Mouse (Mus musculus) urinary bladder, postnatal 4 days (tissue): ENCODE measurements around the gene Bysl.
"Not testable (repeated sequence)": the region's sequence is repeated elsewhere in the genome, so short reads cannot be mapped to it uniquely, and the experiment has no call there.

Source experiments
- DNase-seq, 2 experiments: peaks; one replicate each; pipeline ENCODE4 v3.0.0; 2021 to 2022; ENCODE audit warnings: low spot score in 2 of 2

Gene Bysl

GRCm38 (mm10) chr17:47618556-47619311 is 7.4 kb upstream of the Bysl start:
- DNase-seq = no peak

GRCm38 (mm10) chr17:47617605-47618307 is 6.5 kb upstream of the Bysl start:
- DNase-seq = no peak

GRCm38 (mm10) chr17:47616652-47617051 is 5.4 kb upstream of the Bysl start:
- DNase-seq = no peak

DNA sequence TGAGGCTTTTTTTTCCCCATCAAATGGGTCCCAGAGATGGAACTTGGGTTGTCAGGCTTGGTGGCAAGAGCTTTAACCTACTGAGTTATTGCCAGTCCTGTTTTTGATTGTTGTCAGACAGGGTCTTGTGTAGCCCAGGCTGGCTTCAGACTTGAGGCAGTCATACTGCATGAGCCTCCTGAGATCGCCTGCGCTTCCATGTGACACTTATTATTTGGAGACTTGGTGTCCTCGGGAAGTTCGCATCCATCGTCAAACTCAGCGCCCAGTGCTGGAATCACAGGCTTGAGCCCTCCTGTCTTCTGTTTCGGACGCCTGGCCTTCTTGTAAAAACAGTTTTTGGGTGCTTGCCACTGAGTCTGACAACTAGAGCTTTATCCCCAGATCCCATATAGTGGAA is 4.8 kb upstream of the Bysl start:
- DNase-seq = no peak

DNA sequence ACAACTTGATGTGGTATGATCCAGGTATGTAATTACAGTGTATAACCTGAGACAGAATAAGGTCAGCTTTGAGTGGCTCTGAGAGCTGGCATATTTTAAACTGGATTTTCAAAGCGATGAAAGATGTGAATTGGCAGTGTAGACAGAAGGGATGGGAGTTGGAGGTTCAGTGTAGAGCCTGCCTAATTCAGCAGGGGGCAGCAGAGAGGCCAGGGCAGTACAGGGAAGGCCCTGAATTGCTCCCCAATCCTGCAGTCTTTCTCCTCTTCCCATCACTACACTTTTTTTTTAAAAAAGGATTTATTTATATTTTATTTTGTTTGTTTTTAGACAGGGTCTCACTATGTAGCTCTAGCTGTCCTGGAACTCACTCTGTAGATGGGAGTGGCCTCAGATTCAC is 2.7 kb upstream of the Bysl start:
- DNase-seq = no peak

DNA sequence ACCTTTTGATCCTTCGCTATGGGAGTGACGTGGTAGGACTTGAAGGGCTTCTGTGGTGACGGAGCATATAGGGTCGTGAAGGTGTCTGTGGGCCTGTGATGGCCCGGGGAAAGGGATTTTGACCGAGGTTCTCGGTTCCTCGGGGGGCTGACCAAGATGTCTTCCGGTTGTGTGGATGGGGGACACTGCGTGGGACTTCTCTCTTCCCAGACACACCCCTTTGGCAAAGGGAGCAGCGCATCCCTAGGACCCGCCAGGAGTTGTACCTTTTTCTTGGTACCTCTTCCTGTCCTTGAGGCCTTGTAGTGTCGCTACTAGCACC is 330 bp upstream of the Bysl start:
- no peak for DNase-seq

DNA sequence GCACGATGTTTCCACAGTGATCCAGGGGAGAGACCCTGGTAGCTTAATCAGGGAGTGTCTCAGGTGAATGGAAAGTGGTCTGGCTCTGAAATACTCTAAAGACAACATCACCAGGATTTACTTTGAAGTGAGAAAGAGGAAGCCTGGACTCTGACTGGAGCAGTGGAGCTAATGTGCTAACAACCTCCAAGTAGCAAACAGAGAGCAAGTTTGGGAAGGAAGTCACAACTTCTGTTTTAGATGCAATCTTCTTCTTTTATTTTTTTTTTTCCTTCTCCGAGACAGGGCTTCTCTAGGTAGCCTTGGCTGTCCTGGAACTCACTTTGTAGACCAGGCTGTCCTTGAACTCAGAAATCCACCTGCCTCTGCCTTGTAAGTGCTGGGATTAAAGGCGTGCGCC is 2.1 kb downstream of the Bysl start:
- no peak for DNase-seq

- no peak for DNase-seq
Measured at GRCm38 (mm10) chr17:47606220-47606619, 5.1 kb downstream of the Bysl start.

DNA sequence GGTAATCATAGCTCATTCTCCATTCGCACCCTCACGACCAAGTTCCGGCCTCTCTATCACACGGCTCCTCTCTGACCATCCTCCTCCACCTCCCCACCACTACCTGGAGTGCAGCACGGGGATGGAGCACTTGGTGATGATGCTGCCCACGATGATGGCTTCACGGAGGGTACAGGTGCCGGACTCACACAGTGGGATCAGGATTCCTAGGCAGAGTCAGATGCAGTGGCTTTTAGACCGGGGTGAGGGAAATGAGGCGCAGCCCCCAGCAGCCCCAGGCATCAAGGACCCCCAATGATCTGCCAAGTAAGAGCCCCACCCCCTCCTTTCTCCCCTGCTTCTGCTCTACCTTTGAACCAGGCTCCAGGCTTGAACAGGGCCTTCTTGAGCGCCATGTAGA is 9.0 kb downstream of the Bysl start:
- no peak for DNase-seq

DNA sequence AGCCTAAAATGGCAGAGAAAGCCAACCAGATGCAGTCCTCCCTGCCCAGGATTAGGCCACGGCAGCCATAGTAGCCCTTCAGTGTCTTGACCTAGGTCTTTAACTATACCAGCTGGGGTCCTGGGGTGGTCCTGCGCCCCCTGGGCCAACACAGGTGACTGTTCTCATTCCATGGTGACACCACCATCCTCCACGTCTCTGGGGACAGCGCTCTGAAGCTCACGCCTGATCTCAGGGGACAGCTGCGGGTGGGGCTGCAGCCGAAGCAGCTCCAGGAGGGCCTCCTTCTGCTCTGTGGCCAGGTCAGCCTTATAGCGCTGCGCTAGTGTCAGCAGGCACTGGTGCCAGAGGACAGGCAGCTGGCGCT is 9.9 kb downstream of the Bysl start:
- no peak for DNase-seq

DNA sequence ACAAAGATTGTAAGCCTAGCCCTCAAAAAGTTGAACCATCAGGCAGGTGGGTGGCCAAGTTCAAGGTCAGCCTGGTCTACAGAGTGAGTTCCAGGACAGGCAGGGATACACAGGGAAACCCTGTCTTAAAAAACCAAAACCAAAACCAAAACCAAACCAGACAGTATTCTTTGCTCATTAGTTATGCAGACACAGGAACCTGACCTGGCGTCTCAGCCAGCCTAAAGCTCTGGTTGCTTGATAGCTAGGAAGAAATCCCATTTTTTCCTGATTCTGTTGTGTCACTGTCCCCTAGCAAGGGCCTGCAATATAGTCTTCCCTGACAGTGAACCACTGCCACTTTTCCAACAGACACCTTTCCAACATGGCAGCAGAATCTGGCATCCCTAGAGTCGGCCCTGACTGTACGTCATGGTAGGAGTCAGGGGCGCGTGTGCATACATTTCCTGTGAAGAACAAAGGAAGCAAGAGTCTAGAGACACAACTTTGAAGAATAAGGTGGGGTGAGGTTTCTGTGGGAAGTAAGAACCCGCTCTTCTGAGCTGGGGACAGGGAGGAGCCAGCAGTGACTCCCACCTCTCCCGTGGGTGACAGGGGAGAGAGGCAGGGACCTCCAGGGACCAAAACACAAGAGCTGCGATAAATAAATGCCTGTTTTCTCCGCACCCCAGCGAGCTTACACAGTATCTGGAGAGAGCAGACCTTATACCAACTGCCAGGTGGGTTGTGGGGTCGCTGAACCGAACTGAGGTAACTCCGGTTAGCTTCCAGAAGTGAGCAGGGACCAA is 10.5 kb downstream of the Bysl start:
- DNase-seq = no peak

DNA sequence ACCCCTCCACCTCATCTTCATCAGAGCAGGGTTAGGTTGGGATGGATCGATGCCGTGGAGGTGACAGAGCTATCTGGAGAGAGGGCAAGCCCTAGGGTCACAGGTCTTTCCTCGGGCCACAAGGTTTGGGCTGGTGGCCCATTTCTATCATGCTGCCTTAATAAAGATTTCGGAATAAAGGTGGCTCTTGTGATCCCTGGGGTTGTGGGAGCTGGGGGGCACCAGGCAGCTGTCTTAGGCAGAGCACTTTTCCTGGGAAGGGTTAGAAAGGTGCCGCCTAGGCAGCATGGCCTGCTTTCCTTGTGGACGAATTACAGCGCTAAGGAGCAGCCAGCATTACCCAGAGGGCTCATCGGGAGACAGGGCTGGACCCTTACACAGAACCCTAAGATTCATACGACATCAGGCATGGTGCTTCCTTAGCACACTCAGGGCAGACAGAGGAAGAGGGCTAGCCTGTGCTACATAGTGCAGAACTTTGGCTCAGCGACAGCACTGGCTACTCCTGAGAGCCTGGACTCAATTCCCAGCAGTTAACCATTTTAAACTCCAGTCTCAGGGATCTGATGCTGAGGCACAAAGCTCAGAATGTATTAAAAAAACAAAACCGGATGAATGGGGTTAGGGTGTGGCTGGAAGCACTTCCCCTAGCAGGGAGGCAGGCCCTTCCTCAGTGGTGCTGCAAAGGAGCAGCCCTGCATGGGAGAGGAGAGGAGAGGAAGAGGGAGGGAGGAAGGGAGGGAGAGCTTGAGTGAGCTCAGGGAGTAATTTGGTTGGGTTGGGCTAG is 11.6 kb downstream of the Bysl start:
- DNase-seq = peak in 1 of 2 experiments; percentile 28

- DNase-seq = not testable (repeated sequence)
Measured at GRCm38 (mm10) chr17:47598580-47599304, 12.6 kb downstream of the Bysl start.

DNA sequence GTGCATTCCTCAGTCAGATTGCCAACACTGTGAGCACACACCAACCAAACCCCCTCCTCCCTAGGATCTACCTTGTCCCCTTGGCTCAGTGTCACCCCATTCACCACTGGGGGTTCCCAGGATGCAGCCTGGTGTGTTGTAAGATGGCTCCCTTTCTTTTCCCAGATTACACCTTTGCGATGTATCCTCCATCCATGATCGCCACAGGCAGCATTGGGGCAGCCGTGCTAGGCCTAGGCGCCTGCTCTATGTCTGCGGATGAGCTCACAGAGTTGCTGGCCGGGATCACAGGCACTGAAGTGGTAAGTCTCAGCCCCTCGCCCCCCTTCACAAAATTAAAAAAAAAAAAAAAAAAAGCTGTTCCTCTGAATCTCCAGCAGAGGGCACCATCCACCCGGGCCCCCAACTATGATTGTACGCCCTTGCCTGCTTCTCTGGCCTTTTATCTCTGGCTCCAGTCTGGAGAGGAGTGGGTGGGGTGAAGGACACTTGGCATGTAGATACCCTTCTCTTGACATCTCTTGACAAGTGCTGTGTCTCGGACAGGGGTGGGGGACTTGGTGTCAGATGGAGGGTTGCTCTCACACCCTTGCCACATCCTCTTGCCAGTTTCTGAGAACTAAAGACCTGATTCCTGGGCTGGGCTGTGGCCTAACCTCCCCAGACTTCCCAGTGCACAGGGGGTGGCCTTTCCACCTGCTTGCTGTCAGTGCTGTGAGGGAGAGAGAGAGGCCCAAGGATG is 13.3 kb downstream of the Bysl start:
- peak in 1 of 2 experiments; percentile 39 for DNase-seq

GRCm38 (mm10) chr17:47597261-47597660 is 14.0 kb downstream of the Bysl start:
- DNase-seq = no peak

DNA sequence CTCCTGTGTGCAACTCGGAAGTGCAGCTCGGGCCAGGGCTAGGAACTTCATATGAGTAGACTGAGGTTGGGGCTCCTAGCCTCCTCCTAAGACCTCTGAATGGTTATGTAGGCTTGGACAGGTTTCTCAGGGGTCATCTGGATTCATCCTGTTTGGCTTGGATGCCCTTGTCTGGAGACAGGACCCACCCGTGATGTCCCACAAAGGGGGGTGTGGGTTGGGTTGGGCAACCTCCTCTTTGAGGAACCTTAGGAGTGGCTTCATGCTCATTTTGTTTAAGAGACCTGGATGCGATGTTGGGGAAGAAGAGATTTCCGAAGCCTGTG is 14.5 kb downstream of the Bysl start:
- no peak for DNase-seq

DNA sequence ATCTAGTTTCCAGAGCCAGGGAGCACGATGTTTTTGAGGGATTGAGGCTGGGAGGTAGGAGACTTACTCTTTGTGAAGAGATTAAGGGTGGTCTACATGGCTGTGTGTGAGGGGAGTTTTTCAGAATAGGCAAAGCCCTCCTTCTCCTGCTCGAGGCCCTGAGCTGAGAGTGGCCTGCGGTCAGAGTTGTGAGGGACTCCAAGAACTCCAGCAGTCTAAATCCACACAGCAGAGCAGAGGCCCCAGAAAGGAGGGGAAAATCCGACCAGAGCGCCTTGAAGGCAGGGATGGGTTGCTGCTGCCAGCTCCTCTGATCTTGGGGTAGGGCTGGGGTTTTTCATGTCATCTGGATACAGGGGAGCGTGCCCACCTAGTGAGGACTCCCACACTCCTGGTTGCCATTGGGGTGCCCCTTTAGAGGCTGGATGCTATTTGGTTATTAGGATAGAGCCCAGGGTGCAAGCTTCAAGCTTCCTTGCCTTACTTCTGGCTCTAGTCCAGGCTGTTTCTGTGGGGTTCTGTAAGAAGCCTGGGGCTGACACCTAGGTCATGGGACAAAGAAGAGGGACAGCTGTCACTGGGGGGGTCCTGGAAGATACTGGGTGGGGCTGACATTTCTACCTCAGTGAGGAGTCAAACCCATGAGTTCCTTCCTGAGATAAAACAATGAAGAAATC is 15.0 kb downstream of the Bysl start:
- DNase-seq = no peak

GRCm38 (mm10) chr17:47595248-47596161 is 15.8 kb downstream of the Bysl start:
- peak; percentile 66 to 74 for DNase-seq

DNA sequence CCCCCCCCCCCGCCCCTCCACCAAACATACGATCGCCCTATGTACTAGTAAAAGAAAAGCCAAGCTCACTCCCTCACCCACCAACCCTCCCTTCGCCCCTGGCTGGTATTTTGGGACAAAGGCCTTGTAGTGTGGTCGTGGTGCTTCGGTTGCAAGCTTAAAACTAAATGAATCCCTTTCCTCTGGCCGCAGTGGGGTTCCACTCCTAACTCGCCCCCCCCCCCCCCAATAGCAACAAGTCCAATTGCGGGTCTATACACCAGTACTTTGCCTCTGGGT is 16.4 kb downstream of the Bysl start:
- no peak for DNase-seq
